Mouse (Mus musculus): ENCODE data around the gene Sp7.

DNA sequence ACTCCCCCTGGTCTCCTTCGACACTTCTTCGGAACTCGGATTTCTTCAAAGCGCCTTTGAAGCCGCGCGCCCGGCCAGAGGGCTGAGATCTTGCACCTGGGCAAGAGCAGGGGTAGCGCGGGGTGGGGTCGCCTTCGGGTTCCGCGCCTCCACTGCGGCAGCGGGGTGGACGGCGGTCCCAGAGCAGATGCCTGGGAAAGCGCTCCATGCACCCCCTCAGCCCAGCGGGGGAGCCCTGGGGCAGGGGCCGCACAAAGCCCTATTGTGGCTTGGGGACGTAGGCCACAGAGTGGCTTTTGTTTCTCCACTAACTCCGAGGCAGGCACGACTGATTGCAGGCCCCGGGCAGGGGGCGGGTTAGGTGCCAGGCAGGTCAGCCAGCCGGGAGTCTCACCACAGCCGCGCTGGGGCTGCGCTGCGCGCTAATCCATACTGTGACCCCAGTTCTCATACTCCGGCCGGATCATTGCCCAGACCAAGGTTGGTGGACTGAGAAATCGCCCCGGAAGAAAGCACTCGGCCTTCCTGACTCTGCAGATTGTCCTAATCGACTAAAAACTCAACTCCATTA, 11.0 kb downstream of the Sp7 start:
- TF ChIP-seq CTCF (IDR thresholded peaks at IDR 0.05; ENCODE audit: extremely low read depth, insufficient read depth, insufficient read length, insufficient replicate concordance), result no peak
- no peak for TF ChIP-seq POLR2A (IDR thresholded peaks at IDR 0.05; ENCODE audit: low read depth, low read length)
